Mouse (Mus musculus) left cerebral cortex, postnatal 4 days (tissue): ENCODE data around the gene Mcm8. TPM values are rescaled to one million over a fixed set of nuclear protein-coding genes. Genes with fewer than 3 reads are reported as not detected.

ENCODE experiments used
- DNase-seq: peaks from one replicate; pipeline ENCODE4 v3.0.0-alpha.2; 2022
- intact Hi-C: fragments of 180-260 bp; cut with DNase I; formaldehyde crosslinking; loops from one replicate; pipeline ENCODE4 v1.15.1; 2025
- total RNA-seq, 2 experiments: library from RNA; stranded (reverse); gene quantifications; 2 replicates each; pipeline ENCODE4 v1.2.3; 2021

The Mcm8 gene
- total RNA-seq, result 1 to 10 TPM; 3.4 to 5.6 TPM

- peak; percentile 94 for DNase-seq
- intact Hi-C loops, result no loop called here
These were observed at the start of gene Mcm8, which contains the start of gene Trmt6 for GRCm38 (mm10) chr2:132815608-132816314. Gene Mcm8 (plus strand): TSS chr2:132816141. Gene Trmt6 (minus strand): TSS chr2:132816055.

GRCm38 (mm10) chr2:132770822-132771221 is 45.1 kb upstream of the Mcm8 start:
- intact Hi-C loops, result no loop called here
- DNase-seq, result no peak

- no peak for DNase-seq
- intact Hi-C loops, result loop anchor here (10.0 kb wide), 1 partner anchor 66 kb away; no protein-coding TSS in a partner anchor
These were observed 35.0 kb upstream of the Mcm8 start, which contains the start of gene Chgb for GRCm38 (mm10) chr2:132780978-132781377. Gene Chgb (plus strand): TSS chr2:132781278.

GRCm38 (mm10) chr2:132781439-132782068 is 34.4 kb upstream of the Mcm8 start:
- DNase-seq, result peak; percentile 84
- intact Hi-C loops, result loop anchor here (10.0 kb wide), 1 partner anchor 67 kb away; no protein-coding TSS in a partner anchor

- no peak for DNase-seq
- intact Hi-C loops, result loop anchor here (10.0 kb wide), 1 partner anchor 69 kb away; no protein-coding TSS in a partner anchor
These were observed 31.9 kb upstream of the Mcm8 start for GRCm38 (mm10) chr2:132784039-132784438.

- peak; percentile 24 for DNase-seq
- intact Hi-C loops, result no loop called here
These were observed 22.3 kb upstream of the Mcm8 start for GRCm38 (mm10) chr2:132793441-132794203.

- DNase-seq, result no peak
- intact Hi-C loops, result no loop called here
These were observed 21.7 kb upstream of the Mcm8 start for GRCm38 (mm10) chr2:132794204-132794586.

- intact Hi-C loops, result loop anchor here (10.0 kb wide), 1 partner anchor 268 kb away; no protein-coding TSS in a partner anchor
- DNase-seq, result no peak
These were observed 13.0 kb upstream of the Mcm8 start for GRCm38 (mm10) chr2:132802976-132803375.

GRCm38 (mm10) chr2:132841071-132841470 is 25.1 kb downstream of the Mcm8 start:
- intact Hi-C loops, result no loop called here
- DNase-seq, result no peak

- intact Hi-C loops, result no loop called here
- peak; percentile 91 for DNase-seq
These were observed 30.7 kb downstream of the Mcm8 start, which contains the start of gene Crls1 for GRCm38 (mm10) chr2:132846407-132847358. Gene Crls1 (plus strand): TSS chr2:132846666.

GRCm38 (mm10) chr2:132847581-132847980 is 31.6 kb downstream of the Mcm8 start:
- no peak for DNase-seq
- intact Hi-C loops, result no loop called here

GRCm38 (mm10) chr2:132848361-132848760 is 32.4 kb downstream of the Mcm8 start:
- intact Hi-C loops, result no loop called here

GRCm38 (mm10) chr2:132849141-132849540 is 33.2 kb downstream of the Mcm8 start:
- intact Hi-C loops, result no loop called here
- peak; percentile 11 for DNase-seq

More at GRCm38 (mm10) chr2:132848361-132848760, 32.4 kb downstream of the Mcm8 start:
- DNase-seq, result no peak

GRCm38 (mm10) chr2:132853051-132853450 is 37.1 kb downstream of the Mcm8 start:
- intact Hi-C loops, result no loop called here
- DNase-seq, result no peak

GRCm38 (mm10) chr2:132856333-132856732 is 40.4 kb downstream of the Mcm8 start:
- intact Hi-C loops, result no loop called here

GRCm38 (mm10) chr2:132860435-132860834 is 44.5 kb downstream of the Mcm8 start:
- intact Hi-C loops, result no loop called here
- DNase-seq, result no peak

More at GRCm38 (mm10) chr2:132856333-132856732, 40.4 kb downstream of the Mcm8 start:
- DNase-seq, result no peak

- intact Hi-C loops, result no loop called here
- no peak for DNase-seq
These were observed 45.5 kb downstream of the Mcm8 start for GRCm38 (mm10) chr2:132861456-132861855.

GRCm38 (mm10) chr2:132863325-132863724 is 47.4 kb downstream of the Mcm8 start:
- DNase-seq, result no peak

GRCm38 (mm10) chr2:132867521-132867920 is 51.6 kb downstream of the Mcm8 start:
- intact Hi-C loops, result no loop called here
- DNase-seq, result no peak

More at GRCm38 (mm10) chr2:132863325-132863724, 47.4 kb downstream of the Mcm8 start:
- intact Hi-C loops, result no loop called here

GRCm38 (mm10) chr2:132869682-132870081 is 53.7 kb downstream of the Mcm8 start:
- intact Hi-C loops, result no loop called here

More at GRCm38 (mm10) chr2:132869682-132870081, 53.7 kb downstream of the Mcm8 start:
- DNase-seq, result no peak
